Mouse (Mus musculus) lung, embryonic 16.5 days (tissue): ENCODE measurements around the gene Agmat. TPM values are rescaled to one million over a fixed set of nuclear protein-coding genes. Genes with fewer than 3 reads are reported as not detected.
A peak's percentile ranks its signal among the peaks of the same experiment; 100 is the strongest.

Source experiments
- ATAC-seq: fragments of 200-750 bp; cut with Nextera tagmentation; 2 replicates; pipeline ENCODE4 v1.8.0; 2017; ENCODE audit warnings: low read depth, mild to moderate bottlenecking, moderate library complexity
- H3K27ac ChIP-seq: fragments of 300-500 bp; sonication (generic); 2 replicates; pipeline ENCODE4 v1.5.1; 2014; ENCODE audit warnings: mild to moderate bottlenecking, control low read depth, low read length
- H3K27me3 ChIP-seq: fragments of 300-500 bp; sonication (generic); 2 replicates; pipeline ENCODE4 v1.6.1; 2014; ENCODE audit warnings: low read depth, low read length, mixed read lengths; ENCODE audit not compliant: control insufficient read depth, insufficient read depth
- H3K36me3 ChIP-seq: fragments of 300-500 bp; sonication (generic); 2 replicates; pipeline ENCODE4 v1.6.1; 2014; ENCODE audit warnings: low read length; ENCODE audit not compliant: control insufficient read depth, insufficient read depth
- H3K4me1 ChIP-seq: fragments of 300-500 bp; sonication (generic); replicated peaks from 2 replicates; pipeline ENCODE4 v1.6.1; 2014; ENCODE audit warnings: low read length, mixed read lengths; ENCODE audit not compliant: control insufficient read depth, insufficient read depth
- H3K4me2 ChIP-seq: fragments of 300-500 bp; sonication (generic); 2 replicates; pipeline ENCODE4 v1.6.1; 2014; ENCODE audit warnings: low read depth, low read length, control low read depth
- H3K4me3 ChIP-seq: fragments of 300-500 bp; sonication (generic); 2 replicates; pipeline ENCODE4 v1.5.1; 2014; ENCODE audit warnings: mild to moderate bottlenecking, low read length, control low read depth
- H3K9ac ChIP-seq: fragments of 300-500 bp; sonication (generic); 2 replicates; pipeline ENCODE4 v1.6.1; 2014; ENCODE audit warnings: low read length, control low read depth
- H3K9me3 ChIP-seq: fragments of 300-500 bp; sonication (generic); 2 replicates; pipeline ENCODE4 v1.6.1; 2016; ENCODE audit warnings: low read length; ENCODE audit not compliant: control insufficient read depth
- WGBS: fragments of 180-500 bp; shearing (Covaris S2); extraction: QIAGEN DNeasy Blood & Tissue Kit; methylation state at CpG from one replicate; pipeline ENCODE4 v1.1.7; 2014; 5-methylcytosine and 5-hydroxymethylcytosine counted together
- polyA plus RNA-seq: library from polyadenylated mRNA; unstranded; fragments of >200 nt; fragmentation: Nextera tagmentation; extraction: Ambion mirVana; gene quantifications from 2 replicates; pipeline ENCODE4 v1.2.1, GENCODE M21; 2015

The Agmat gene
- polyA plus RNA-seq, 1 experiment from 2014 or later: 0.21 TPM

GRCm38 (mm10) chr4:141749557-141749956, 3.1 kb downstream of the Agmat start:
- no peak for ATAC-seq

DNA sequence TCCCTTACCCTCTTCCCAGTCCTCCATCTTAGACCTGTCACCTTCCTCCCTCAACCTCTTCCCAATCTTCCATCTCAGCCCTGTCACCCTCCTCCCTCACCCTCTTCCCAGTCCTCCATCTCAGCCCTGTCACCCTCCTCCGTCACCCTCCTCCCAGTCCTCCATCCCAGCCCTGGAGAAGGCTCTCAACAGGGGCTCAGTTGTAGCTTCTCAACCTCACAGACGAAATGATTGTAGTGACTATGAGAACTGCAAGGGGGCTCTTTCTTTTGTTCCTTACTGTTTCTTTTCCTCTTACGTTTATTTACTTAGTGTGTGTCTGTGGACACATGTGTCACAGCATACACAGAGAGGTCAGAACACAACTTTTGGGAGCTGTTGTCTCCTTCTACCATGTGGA, 4.4 kb downstream of the Agmat start:
- H3K4me2 ChIP-seq: no peak overlapping the region
- H3K27ac ChIP-seq: no peak overlapping the region
- no peaks in the 10 kb centered on the region for H3K27me3 ChIP-seq
- ATAC-seq: no peak
- H3K9me3 ChIP-seq: no peaks in the 10 kb centered on the region
- H3K9ac ChIP-seq: no peak overlapping the region
- H3K36me3 ChIP-seq: no peaks in the 10 kb centered on the region
- no peak overlapping the region for H3K4me3 ChIP-seq
- WGBS: 54% methylated on average over 3 of the region's 3 CpGs
- H3K4me1 ChIP-seq: 0 out of 2 replicates have a peak, but pooled peaks cover 4% of the 10 kb centered on the region

More at GRCm38 (mm10) chr4:141749557-141749956, 3.1 kb downstream of the Agmat start:
- Histone ChIP-seq H3K4me3 (no peak overlapping the region), H3K9ac (no peak overlapping the region), H3K36me3 (no peaks in the 10 kb centered on the region), H3K4me1 (0 out of 2 replicates have a peak, but pooled peaks cover 4% of the 10 kb centered on the region), H3K4me2 (no peak overlapping the region), H3K27ac (no peak overlapping the region), H3K9me3 (no peaks in the 10 kb centered on the region), H3K27me3 (no peaks in the 10 kb centered on the region)
- WGBS: 36% methylated on average over 11 of the region's 11 CpGs

- Histone ChIP-seq H3K4me3 (no peak overlapping the region), H3K27ac (no peak overlapping the region), H3K4me1 (0 out of 2 replicates have a peak, but pooled peaks cover 4% of the 10 kb centered on the region), H3K27me3 (no peaks in the 10 kb centered on the region), H3K9me3 (no peaks in the 10 kb centered on the region), H3K9ac (peak overlapping the region; percentile 18; the same call in 1 of the 2 replicates), H3K36me3 (no peaks in the 10 kb centered on the region), H3K4me2 (no peak overlapping the region)
- ATAC-seq: no peak
- 32% methylated on average over 4 of the region's 4 CpGs for WGBS
These were observed 5.1 kb downstream of the Agmat start for GRCm38 (mm10) chr4:141751419-141752075.

GRCm38 (mm10) chr4:141752076-141752421, 5.6 kb downstream of the Agmat start:
- Histone ChIP-seq H3K27me3 (no peaks in the 10 kb centered on the region), H3K36me3 (no peaks in the 10 kb centered on the region), H3K27ac (no peak overlapping the region), H3K9ac (peak overlapping the region; percentile 18; the same call in 1 of the 2 replicates), H3K9me3 (no peaks in the 10 kb centered on the region), H3K4me3 (no peak overlapping the region), H3K4me1 (0 out of 2 replicates have a peak, but pooled peaks cover 4% of the 10 kb centered on the region), H3K4me2 (no peak overlapping the region)
- WGBS: 11% methylated on average over 4 of the region's 4 CpGs
- peak; percentile 59 for ATAC-seq

DNA sequence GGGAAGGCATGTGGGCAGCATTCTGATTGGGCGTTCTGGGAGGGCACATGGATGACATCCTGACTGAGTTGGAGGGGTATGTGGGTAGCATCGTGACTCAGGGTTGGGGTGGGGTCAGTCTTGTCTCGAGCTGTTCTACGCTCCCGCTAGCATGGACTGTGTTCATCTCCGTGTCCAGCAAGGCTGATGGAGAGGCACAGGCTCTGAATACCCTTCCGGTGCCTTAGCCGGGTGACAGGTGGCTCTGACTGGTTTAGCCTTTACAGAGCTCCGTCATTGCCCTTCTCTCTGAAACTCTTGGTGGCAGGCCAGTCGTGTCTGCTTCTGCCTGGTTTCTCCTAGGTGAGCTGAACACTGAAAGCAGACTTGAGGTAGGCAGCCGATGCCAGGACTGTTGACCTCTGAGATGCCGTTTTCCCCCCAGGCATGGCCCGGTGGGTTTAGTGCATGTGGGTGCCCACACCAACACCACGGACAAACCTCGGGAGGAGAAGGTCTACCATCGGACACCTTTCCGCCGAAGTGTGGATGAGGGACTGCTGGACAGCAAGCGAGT, 9.0 kb downstream of the Agmat start:
- 84% methylated on average over 19 of the region's 19 CpGs for WGBS
- no peaks in the 10 kb centered on the region for H3K9me3 ChIP-seq
- no peak overlapping the region for H3K4me3 ChIP-seq
- no peak overlapping the region for H3K9ac ChIP-seq
- H3K4me1 ChIP-seq: 0 out of 2 replicates have a peak, but pooled peaks cover 4% of the 10 kb centered on the region
- H3K27me3 ChIP-seq: no peaks in the 10 kb centered on the region
- ATAC-seq: no peak
- no peak overlapping the region for H3K27ac ChIP-seq
- no peaks in the 10 kb centered on the region for H3K36me3 ChIP-seq
- H3K4me2 ChIP-seq: no peak overlapping the region

DNA sequence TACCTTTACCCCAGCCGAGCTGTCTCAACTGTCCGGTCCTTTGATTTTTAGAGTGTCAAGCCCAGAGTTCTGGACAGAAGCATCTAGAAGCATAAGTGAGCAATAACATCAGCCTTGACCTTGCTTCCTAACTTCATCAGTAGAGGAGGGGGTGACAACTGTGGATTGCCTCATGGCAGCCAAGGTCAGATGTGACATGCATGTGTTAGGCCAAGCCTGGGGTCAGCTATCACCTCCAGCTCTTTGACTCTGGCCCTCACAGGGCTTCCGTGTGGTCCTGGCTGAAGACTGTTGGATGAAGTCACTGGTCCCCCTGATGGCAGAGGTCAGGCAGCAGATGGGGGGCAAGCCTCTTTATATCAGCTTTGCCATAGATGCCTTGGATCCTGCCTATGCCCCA, 10.7 kb downstream of the Agmat start:
- no peak for ATAC-seq
- H3K27ac ChIP-seq: no peak overlapping the region
- no peak overlapping the region for H3K4me2 ChIP-seq
- peaks cover 5% of the 10 kb centered on the region; the same call in 1 of the 2 replicates for H3K36me3 ChIP-seq
- 0 out of 2 replicates have a peak, but pooled peaks cover under 1% of the 10 kb centered on the region for H3K4me1 ChIP-seq
- no peak overlapping the region for H3K4me3 ChIP-seq
- 87% methylated on average over 3 of the region's 3 CpGs for WGBS
- no peaks in the 10 kb centered on the region for H3K27me3 ChIP-seq
- H3K9ac ChIP-seq: no peak overlapping the region
- H3K9me3 ChIP-seq: no peaks in the 10 kb centered on the region

DNA sequence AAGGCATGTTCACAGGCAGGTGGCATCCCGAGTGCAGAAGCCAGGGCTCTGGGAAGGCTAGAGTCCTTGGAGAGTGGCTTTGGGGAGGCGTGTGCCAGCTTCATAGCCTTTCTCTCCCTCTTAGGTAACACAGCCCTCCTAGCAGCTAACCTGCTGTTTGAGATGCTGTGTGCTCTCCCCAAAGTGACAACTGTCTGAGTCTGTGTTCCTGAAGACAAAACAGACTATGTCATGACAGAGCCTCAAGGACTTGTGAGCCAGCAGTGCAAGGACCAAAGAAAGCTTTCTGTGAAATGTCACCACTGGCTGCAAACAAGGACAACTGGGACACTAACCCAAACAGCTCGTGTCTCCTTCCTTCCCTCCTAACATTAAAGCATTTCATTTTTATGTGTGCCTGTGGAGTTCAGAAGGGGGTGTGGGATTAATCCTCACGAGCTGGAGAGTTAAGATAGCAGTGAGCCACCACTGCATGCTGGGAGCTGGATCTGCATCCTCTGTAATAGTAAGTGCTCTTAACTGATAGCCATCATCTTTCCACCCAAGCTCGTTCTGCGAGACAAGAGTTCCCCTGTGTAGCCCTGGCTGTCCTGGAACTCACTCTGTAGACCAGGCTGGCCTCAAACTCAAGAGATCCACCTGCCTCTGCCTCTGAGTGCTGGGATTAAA, 12.5 kb downstream of the Agmat start:
- 65% methylated on average over 6 of the region's 6 CpGs for WGBS
- Histone ChIP-seq H3K4me2 (no peak overlapping the region), H3K27me3 (no peaks in the 10 kb centered on the region), H3K9me3 (no peaks in the 10 kb centered on the region), H3K27ac (no peak overlapping the region), H3K9ac (no peak overlapping the region), H3K36me3 (peaks cover 16% of the 10 kb centered on the region), H3K4me3 (no peak overlapping the region), H3K4me1 (no peaks in the 10 kb centered on the region)
- no peak for ATAC-seq

DNA sequence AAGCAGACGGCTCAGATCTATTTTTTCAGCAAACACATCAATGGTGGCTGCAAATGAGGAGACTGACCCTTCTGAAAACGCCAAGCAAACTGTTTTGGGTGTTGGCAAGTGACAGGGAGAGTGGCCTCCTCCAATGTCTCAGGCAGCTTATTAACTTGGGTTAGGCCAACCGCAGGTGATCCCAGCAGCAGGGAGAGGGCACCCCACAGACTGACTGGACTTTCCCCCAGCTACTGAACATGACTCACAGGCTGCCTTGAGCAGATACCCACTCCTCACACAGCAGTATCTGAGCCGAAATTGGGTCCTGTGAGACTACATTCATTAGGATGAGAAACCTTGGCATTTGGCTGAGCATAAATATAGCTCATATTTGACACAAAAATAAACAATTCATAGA, 14.5 kb downstream of the Agmat start:
- WGBS: 83% methylated on average over 4 of the region's 4 CpGs
- no peaks in the 10 kb centered on the region for H3K27me3 ChIP-seq
- H3K9ac ChIP-seq: no peak overlapping the region
- no peak overlapping the region for H3K4me3 ChIP-seq
- ATAC-seq: no peak
- peaks cover 20% of the 10 kb centered on the region for H3K36me3 ChIP-seq
- H3K9me3 ChIP-seq: no peaks in the 10 kb centered on the region
- H3K27ac ChIP-seq: no peak overlapping the region
- H3K4me2 ChIP-seq: no peak overlapping the region
- no peaks in the 10 kb centered on the region for H3K4me1 ChIP-seq

GRCm38 (mm10) chr4:141762102-141762598, 15.7 kb downstream of the Agmat start:
- no peak overlapping the region for H3K27ac ChIP-seq
- 91% methylated on average over 13 of the region's 13 CpGs for WGBS
- no peaks in the 10 kb centered on the region for H3K27me3 ChIP-seq
- no peak overlapping the region for H3K4me2 ChIP-seq
- H3K4me3 ChIP-seq: no peak overlapping the region
- H3K36me3 ChIP-seq: peaks cover 20% of the 10 kb centered on the region
- ATAC-seq: no peak
- peaks cover 8% of the 10 kb centered on the region for H3K4me1 ChIP-seq
- no peak overlapping the region for H3K9ac ChIP-seq
- H3K9me3 ChIP-seq: no peaks in the 10 kb centered on the region
